Mouse (Mus musculus): Measurements from ENCODE around the gene Gm10471. TPM values are rescaled to one million over a fixed set of nuclear protein-coding genes. Genes with fewer than 3 reads are reported as not detected.
"Not testable (repeated sequence)": the region's sequence is repeated elsewhere in the genome, so short reads cannot be mapped to it uniquely, and the experiment has no call there.

Gm10471 gene
- polyA plus RNA-seq (2015; fragmentation: Nextera tagmentation; extraction: Ambion mirVana) = not detected in 2 replicates

GRCm38 (mm10) chr5:26089191-26089590 is at the start of gene Gm10471:
Gm10471 (minus strand) TSS chr5:26089291.
- not testable (repeated sequence) for H3K27ac ChIP-seq; H3K9ac ChIP-seq; H3K9me3 ChIP-seq (replicated peaks); H3K4me1 ChIP-seq (replicated peaks); H3K4me3 ChIP-seq; ATAC-seq (replicated peaks; ENCODE audit: insufficient number of reproducible peaks, insufficient read depth, low FRiP score, low read depth); H3K36me3 ChIP-seq; H3K27me3 ChIP-seq; H3K4me2 ChIP-seq
- 68% methylated on average over 1 of the region's 1 CpGs for WGBS

- ATAC-seq (replicated peaks; ENCODE audit: insufficient number of reproducible peaks, insufficient read depth, low FRiP score, low read depth) = not testable (repeated sequence)
- WGBS = no CpG with 5 or more reads among the region's 3 CpGs
These were observed 32.2 kb upstream of the Gm10471 start, which contains the start of gene Gm10220 for GRCm38 (mm10) chr5:26121321-26121720. Gm10220 (minus strand) TSS chr5:26121421.

GRCm38 (mm10) chr5:26105262-26105661 is 16.2 kb upstream of the Gm10471 start, which contains the start of gene 5031410I06Rik:
5031410I06Rik (minus strand) TSS chr5:26105362.
- not testable (repeated sequence) for H3K4me1 ChIP-seq (replicated peaks); H3K27ac ChIP-seq; ATAC-seq (replicated peaks; ENCODE audit: insufficient number of reproducible peaks, insufficient read depth, low FRiP score, low read depth); H3K9me3 ChIP-seq (replicated peaks); H3K4me2 ChIP-seq; H3K9ac ChIP-seq; H3K27me3 ChIP-seq; H3K4me3 ChIP-seq; H3K36me3 ChIP-seq
- WGBS = no CpG with 5 or more reads among the region's 3 CpGs

More at GRCm38 (mm10) chr5:26121321-26121720, 32.2 kb upstream of the Gm10471 start, which contains the start of gene Gm10220:
- H3K4me2 ChIP-seq; H3K36me3 ChIP-seq; H3K4me1 ChIP-seq (replicated peaks); H3K4me3 ChIP-seq; H3K27ac ChIP-seq; H3K27me3 ChIP-seq; H3K9ac ChIP-seq; H3K9me3 ChIP-seq (replicated peaks): not testable (repeated sequence)

GRCm38 (mm10) chr5:26079023-26079422 is 10.1 kb downstream of the Gm10471 start:
- H3K27ac ChIP-seq; H3K36me3 ChIP-seq; H3K4me3 ChIP-seq; H3K27me3 ChIP-seq; H3K9ac ChIP-seq; H3K4me1 ChIP-seq (replicated peaks); ATAC-seq (replicated peaks; ENCODE audit: insufficient number of reproducible peaks, insufficient read depth, low FRiP score, low read depth); H3K9me3 ChIP-seq (replicated peaks); H3K4me2 ChIP-seq: not testable (repeated sequence)

GRCm38 (mm10) chr5:26070716-26071115 is 18.4 kb downstream of the Gm10471 start:
- no peaks in the 10 kb centered on the region for H3K9me3 ChIP-seq (replicated peaks)
- H3K36me3 ChIP-seq = no peaks in the 10 kb centered on the region
- no peak overlapping the region for H3K4me3 ChIP-seq
- no peak; the same call in 1 of the 2 replicates for ATAC-seq (replicated peaks; ENCODE audit: insufficient number of reproducible peaks, insufficient read depth, low FRiP score, low read depth)
- no peak overlapping the region for H3K4me2 ChIP-seq
- H3K27me3 ChIP-seq = no peaks in the 10 kb centered on the region
- 79% methylated on average over 24 of the region's 24 CpGs for WGBS
- H3K4me1 ChIP-seq (replicated peaks) = no peaks in the 10 kb centered on the region
- H3K27ac ChIP-seq = no peak overlapping the region
- H3K9ac ChIP-seq = no peak overlapping the region

- not testable (repeated sequence) for H3K4me1 ChIP-seq (replicated peaks); H3K9ac ChIP-seq; H3K27ac ChIP-seq; H3K9me3 ChIP-seq (replicated peaks); ATAC-seq (replicated peaks; ENCODE audit: insufficient number of reproducible peaks, insufficient read depth, low FRiP score, low read depth); H3K27me3 ChIP-seq; H3K4me2 ChIP-seq; H3K4me3 ChIP-seq; H3K36me3 ChIP-seq
- no CpG with 5 or more reads among the region's 2 CpGs for WGBS
These were observed 30.6 kb downstream of the Gm10471 start, which contains the start of gene Gm7347 for GRCm38 (mm10) chr5:26058481-26058880. Gm7347 (minus strand) TSS chr5:26058581.

GRCm38 (mm10) chr5:26039458-26039857 is 49.6 kb downstream of the Gm10471 start, which contains the start of gene Speer4a:
Speer4a (minus strand) TSS chr5:26039558.
- H3K36me3 ChIP-seq; ATAC-seq (replicated peaks; ENCODE audit: insufficient number of reproducible peaks, insufficient read depth, low FRiP score, low read depth); H3K9ac ChIP-seq; H3K4me2 ChIP-seq; H3K27me3 ChIP-seq; H3K9me3 ChIP-seq (replicated peaks); H3K4me3 ChIP-seq; H3K4me1 ChIP-seq (replicated peaks); H3K27ac ChIP-seq: not testable (repeated sequence)
- 68% methylated on average over 2 of the region's 2 CpGs for WGBS

Other genes with a start within 250 kb of the Gm10471 start
- not detected in 2 replicates for gene Gm21663, start 146.9 kb downstream of the Gm10471 start, polyA plus RNA-seq (2015; fragmentation: Nextera tagmentation; extraction: Ambion mirVana)
- gene Gm21671, start 134.9 kb downstream of the Gm10471 start, polyA plus RNA-seq (2015; fragmentation: Nextera tagmentation; extraction: Ambion mirVana) = 0.10 TPM in 1 of 2 replicates, not detected in the other
- 0.09 and 0.10 TPM in 2 replicates for gene Gm21680, start 116.6 kb downstream of the Gm10471 start, polyA plus RNA-seq (2015; fragmentation: Nextera tagmentation; extraction: Ambion mirVana)
- 0.11 TPM in 1 of 2 replicates, not detected in the other for gene Gm21698, start 100.6 kb downstream of the Gm10471 start, polyA plus RNA-seq (2015; fragmentation: Nextera tagmentation; extraction: Ambion mirVana)
- 0.09 TPM in 1 of 2 replicates, not detected in the other for gene Gm1979, start 84.5 kb downstream of the Gm10471 start, polyA plus RNA-seq (2015; fragmentation: Nextera tagmentation; extraction: Ambion mirVana)
- gene Gm5862, start 66.4 kb downstream of the Gm10471 start, polyA plus RNA-seq (2015; fragmentation: Nextera tagmentation; extraction: Ambion mirVana) = not detected in 2 replicates
- gene Speer4a, start 49.7 kb downstream of the Gm10471 start, polyA plus RNA-seq (2015; fragmentation: Nextera tagmentation; extraction: Ambion mirVana) = 0.13 TPM in 1 of 2 replicates, not detected in the other
- 0.05 and 0.10 TPM in 2 replicates for gene Gm7347, start 30.7 kb downstream of the Gm10471 start, polyA plus RNA-seq (2015; fragmentation: Nextera tagmentation; extraction: Ambion mirVana)
- gene 5031410I06Rik, start 16.1 kb upstream of the Gm10471 start, polyA plus RNA-seq (2015; fragmentation: Nextera tagmentation; extraction: Ambion mirVana) = 0.13 TPM in 1 of 2 replicates, not detected in the other
- gene Gm10220, start 32.1 kb upstream of the Gm10471 start, polyA plus RNA-seq (2015; fragmentation: Nextera tagmentation; extraction: Ambion mirVana) = 0.09 TPM in 1 of 2 replicates, not detected in the other
- gene Gm7361, start 168.4 kb upstream of the Gm10471 start, polyA plus RNA-seq (2015; fragmentation: Nextera tagmentation; extraction: Ambion mirVana) = 0.05 TPM in 1 of 2 replicates, not detected in the other

Measured in heart, embryonic 15.5 days (tissue).